Mouse (Mus musculus) 416B (cell line): ENCODE measurements around the gene Asic2.
A peak's percentile ranks its signal among the peaks of the same experiment; 100 is the strongest.

Source experiments
- DNase-seq: peaks from one replicate; pipeline ENCODE4 v3.0.0; 2011; ENCODE audit warnings: low read depth

Asic2 gene

GRCm38 (mm10) chr11:81601736-81602135, 366.5 kb downstream of the Asic2 start:
- no peak for DNase-seq

DNA sequence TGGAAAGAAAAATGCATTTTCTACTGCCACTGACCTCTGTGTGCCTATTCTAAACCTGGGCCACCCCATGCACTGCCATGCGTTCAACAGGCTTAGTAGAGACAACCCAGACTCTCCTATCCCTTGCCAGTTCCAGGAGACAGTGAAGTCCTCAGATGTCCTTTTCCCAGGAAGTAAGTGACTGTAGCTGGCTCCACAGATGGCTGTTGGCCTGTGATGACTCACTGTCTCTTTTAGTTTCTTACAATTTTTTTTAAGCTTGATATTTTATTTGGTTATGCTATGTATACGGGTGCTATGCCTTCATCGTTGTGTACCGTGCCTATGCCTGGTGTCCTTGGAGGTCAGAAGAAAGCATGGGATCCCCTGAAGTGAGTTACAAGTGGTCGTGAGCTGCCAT, 370.7 kb downstream of the Asic2 start:
- no peak for DNase-seq

DNA sequence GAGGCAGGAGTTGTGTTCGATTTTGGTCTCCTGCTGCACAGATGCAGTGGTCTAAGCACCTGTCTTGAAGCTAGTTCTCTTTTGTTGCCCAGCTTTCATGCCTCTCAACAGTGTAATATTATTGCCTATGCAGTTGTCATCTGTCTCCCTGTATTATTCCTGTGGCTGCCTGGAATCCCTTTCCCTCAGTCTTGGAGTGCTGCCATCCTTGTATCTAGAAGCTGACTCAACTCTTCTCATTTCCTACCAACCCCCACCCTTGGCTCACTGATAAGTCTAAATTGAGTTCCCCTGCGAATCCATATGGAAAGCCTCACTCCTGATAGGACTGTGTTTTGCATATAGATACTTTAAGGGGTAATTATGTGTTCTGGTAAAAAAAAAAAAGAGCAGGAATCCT, 373.0 kb downstream of the Asic2 start:
- no peak for DNase-seq

- no peak for DNase-seq
These were observed 375.5 kb downstream of the Asic2 start for GRCm38 (mm10) chr11:81592776-81593175.

GRCm38 (mm10) chr11:81590911-81591310, 377.3 kb downstream of the Asic2 start:
- peak; percentile 21 for DNase-seq

DNA sequence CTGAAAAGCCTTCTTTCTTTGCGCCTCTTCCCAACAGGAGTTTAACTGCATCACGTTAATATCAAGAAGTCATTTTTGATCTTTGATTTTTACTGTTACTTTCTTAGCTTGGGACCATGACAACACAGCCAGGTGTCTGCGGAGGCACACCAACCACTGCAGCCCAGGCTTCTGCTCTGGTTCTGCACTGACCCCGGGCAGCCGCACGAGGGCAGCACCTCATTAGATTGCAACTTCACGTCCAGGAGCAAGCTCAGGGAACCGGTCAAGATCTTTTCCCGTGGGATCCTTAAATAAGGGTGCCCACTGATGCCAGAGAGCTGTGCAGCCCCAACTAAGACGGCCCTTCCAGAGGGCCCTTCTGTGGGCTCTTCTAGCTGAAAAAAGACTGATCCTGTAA, 379.6 kb downstream of the Asic2 start:
- DNase-seq: peak; percentile 15

- no peak for DNase-seq
These were observed 380.3 kb downstream of the Asic2 start for GRCm38 (mm10) chr11:81587942-81588341.

GRCm38 (mm10) chr11:81587114-81587513, 381.1 kb downstream of the Asic2 start:
- DNase-seq: no peak

DNA sequence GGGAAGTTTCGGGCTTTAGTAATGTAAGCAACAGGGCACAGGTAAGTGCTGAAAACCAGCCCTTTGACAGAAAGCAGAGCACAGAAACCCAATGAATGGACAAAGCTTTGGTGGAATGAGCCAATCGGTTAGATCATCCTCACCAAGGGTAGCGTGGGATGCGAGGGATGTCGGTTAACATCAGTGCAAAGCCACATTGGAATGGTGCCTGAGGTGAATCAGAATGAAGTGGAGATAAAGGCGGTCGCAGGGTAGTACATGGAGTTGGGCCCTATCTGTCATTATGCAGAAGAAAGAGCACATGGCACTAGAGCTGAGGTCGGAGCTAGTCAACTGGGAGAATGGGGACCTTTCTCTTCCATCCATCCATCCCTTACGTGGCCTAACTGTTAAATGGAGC, 383.8 kb downstream of the Asic2 start:
- DNase-seq: no peak

DNA sequence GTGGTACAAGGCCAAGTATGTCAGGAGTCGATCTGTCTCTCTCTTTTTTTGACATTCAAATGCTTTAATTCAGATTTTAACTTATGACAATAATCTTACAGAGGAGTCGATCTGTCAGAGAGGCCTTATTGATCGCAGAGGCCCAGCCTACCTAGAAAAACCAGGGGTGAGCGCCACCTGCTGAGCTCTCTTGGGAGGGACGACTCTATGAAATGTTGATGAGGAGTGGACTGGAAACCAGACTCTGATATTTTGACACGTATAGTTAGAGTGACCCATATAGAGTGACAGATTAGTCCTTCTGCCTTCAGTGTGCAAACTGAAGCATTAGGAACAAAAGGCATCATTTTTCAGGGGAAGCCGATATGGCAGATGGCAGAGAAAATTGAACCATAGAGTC, 385.1 kb downstream of the Asic2 start:
- DNase-seq: no peak

GRCm38 (mm10) chr11:81582161-81582560, 386.1 kb downstream of the Asic2 start:
- DNase-seq: no peak

DNA sequence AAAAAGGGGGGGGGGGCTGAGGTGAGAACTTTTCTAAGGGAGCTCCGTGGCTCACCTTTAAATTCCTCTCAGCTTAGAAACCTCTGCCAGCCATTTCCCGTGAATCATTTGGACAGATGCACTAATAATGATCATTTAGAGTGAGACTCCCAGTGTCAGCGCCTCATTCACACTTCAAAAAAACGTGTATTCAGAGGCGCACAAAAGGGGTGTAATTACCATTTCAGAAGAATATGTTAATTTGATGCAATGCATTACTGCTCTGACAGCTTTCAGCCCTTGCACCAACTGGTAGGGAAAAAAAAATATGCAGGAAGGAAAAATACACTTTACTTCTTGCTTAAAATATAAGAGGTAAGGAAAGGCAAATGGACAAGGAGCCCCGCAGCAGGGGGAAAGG, 388.5 kb downstream of the Asic2 start:
- no peak for DNase-seq

DNA sequence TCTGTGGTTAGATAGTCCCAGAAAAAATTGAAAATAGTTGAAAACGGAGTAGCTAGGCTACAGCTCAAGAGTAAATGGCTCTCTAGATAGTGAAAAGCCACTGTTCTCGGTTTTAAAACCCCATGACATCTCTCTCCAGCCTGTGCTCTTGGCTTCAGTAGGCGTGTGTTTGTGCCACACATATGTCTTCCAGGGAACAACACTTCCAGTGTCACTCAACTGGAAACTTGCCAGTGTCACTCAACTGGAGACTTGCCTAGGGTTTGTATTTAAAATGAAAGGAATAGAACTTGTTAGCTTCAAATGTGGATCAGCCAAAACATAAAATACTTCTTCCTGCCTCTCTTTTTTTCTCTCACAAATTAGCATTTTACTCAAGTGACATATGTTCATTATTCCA, 397.9 kb downstream of the Asic2 start:
- DNase-seq: no peak

DNA sequence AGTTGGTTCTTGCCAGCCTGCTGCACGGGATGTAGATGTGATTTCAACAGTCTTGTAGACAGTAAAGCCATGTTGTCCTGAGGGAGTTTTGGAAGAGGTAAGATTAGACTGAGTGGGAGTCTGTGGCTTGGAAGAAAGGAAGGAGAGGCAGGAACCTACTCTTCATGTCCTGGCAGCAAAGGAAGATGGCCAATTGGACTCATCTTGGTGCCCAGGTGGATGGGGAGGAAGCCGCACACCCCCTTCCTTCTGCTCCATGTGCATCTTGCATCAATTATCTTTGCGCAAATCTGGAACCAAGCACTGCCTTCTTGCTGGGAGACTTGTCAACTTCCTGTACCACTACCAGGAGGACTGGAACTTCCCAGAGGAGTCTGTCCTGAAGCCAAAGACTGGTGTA, 403.4 kb downstream of the Asic2 start:
- DNase-seq: no peak

DNA sequence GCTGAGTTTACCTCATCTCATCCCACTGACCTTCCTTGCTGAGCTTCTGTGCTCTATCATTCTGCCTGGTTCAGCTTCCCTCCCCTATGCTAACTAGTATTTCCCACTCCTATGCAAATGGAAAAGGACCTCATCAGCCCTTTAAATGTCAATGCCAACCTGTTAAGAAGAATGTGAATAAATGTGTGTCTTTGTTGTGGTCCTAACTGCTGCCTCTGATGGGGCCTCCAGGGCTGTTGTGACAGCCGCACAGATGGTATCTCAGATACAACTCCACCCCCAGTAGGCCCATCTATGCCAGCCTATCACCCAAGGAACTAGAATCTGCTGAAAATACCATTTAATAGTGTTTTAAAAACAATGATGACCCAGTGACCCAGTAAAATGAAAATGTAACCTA, 407.9 kb downstream of the Asic2 start:
- no peak for DNase-seq

- DNase-seq: no peak
These were observed 425.1 kb downstream of the Asic2 start for GRCm38 (mm10) chr11:81543189-81543588.

- no peak for DNase-seq
These were observed 433.0 kb downstream of the Asic2 start for GRCm38 (mm10) chr11:81535121-81535717.

- peak; percentile 28 for DNase-seq
These were observed 433.6 kb downstream of the Asic2 start for GRCm38 (mm10) chr11:81534686-81535085.

DNA sequence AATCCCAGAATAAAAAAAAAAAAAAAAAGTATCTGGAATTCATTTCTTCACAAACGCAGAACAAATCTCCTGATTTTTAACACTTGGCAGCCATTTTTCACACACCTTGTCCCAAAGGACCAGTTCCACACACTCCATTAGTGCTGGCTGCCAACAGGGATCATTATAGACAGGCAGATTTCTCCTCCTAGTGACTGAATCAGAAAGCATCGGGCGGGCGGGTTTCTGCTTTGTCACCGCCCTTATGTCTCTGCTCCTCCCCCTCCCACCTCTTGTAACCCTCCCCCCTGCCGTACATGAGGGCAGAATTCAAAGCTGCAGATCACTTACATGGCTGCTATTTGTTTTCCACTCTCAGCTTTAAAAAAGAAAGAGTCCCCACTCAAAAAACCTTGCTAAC, 436.4 kb downstream of the Asic2 start:
- DNase-seq: no peak

DNA sequence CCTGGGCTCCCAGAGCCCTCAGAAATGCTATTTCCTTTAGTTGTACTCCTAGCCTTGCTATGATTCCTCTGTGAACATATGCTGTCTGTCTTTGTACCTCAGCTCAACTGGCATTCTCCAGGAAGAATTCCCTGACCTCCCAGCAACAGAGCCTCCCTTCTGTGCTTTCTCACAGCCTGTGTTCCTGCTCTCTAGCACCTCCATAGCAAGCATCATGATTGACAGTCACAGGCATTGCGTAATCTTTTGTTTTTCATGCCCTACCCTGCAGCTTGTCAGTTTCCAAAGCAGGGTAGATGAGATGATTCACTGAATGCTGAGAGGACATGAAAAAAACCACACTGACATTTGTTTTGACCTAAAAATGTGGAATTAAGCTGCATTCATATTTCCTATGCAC, 445.3 kb downstream of the Asic2 start:
- peak; percentile 8 for DNase-seq

GRCm38 (mm10) chr11:81521881-81522280, 446.4 kb downstream of the Asic2 start:
- no peak for DNase-seq

DNA sequence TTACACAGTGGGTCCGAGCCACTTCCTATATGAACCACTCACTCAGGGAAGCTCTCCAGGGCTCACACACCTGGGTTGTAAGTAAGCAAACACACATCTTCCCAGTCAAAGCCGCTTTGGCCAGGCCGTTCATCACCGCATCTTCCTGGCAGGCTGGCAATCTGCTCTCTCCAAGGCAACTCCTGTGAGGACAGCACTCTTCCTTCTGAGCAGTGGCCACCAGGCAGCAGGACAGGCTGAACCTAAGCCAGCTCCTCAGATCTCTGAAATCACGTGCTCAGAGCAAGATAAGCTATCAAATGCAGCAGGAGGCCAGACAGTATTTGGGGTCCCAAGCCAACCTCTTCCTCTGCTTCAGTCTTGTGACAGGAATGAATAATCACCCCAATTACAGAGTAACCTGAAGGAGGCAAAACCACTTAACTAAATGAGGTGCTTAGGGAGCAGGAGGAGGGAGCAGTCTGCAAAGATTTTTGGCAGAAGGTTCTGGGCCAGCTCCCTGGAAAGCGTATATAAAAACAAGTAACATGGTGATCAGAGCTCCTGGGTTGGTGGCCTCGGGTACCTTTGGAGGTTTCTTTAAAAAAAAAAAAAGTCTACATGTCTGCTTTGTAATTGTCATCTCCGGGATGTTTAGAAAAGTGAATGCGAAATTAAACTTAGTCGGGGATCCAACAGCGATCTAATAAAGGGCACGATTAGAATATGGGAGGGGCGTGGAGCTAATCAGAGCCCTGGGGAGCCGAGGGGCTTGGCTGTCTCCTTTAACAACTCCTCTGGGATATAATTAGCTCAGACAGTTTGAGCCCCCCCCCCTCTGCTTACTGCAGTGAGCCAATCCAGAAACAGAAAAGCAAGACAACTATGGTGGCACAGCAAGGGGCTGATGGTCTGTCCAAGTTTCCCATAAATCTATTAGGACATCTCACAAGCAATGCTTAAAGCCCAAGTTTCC, 450.0 kb downstream of the Asic2 start:
- DNase-seq: no peak

DNA sequence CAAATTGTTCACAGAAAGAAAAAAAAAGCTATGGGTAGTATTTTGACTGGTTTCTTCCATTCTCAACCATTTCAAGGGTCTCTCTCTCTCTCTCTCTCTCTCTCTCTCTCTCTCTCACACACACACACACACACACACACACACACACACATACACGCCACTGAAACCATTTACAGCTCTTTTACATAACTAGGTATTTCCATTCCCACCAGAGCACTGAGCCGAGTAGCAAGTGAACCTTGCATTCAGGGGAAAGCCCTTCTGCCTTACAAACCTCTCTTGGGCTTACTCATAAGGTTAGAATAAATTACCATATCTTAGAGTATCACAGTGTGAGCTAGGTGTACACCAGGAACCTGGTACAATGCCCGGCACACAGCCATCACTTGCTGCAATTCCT, 452.5 kb downstream of the Asic2 start:
- DNase-seq: no peak

DNA sequence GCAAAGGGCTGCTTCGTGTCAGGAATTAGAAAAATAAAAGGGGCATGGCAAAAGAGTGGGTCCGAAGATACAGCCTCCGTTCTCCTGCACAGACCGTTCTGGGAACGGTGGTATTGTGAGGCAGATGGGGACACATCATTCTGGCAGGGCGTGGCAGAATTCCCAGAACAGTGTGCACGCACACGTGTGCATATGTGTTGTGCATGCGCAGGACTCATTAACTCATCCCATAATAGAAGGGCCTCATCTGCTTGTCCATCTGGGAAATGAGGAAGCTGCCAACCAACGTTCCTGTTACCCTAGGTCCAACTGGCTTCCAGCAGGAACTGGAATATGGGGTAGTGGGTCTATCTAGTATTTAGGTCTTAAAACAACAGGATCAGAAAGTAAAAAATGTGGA, 455.8 kb downstream of the Asic2 start:
- DNase-seq: no peak
